Mouse (Mus musculus) myocyte (in vitro differentiated cells): ENCODE data around the gene Lpar5. TPM values are rescaled to one million over a fixed set of nuclear protein-coding genes. Genes with fewer than 3 reads are reported as not detected.

ENCODE experiments used
- H3K27me3 ChIP-seq: one replicate; pipeline ENCODE4 v1.6.1; 2011; ENCODE audit not compliant: control insufficient read depth, insufficient read depth, insufficient read length
- H3K36me3 ChIP-seq: one replicate; pipeline ENCODE4 v1.6.1; 2011; ENCODE audit not compliant: control insufficient read depth, insufficient read depth
- H3K4me2 ChIP-seq: one replicate; pipeline ENCODE4 v1.6.1; 2011; ENCODE audit warnings: low read depth, control low read depth
- H3K4me3 ChIP-seq: one replicate; pipeline ENCODE4 v1.5.1; 2011; ENCODE audit warnings: mild to moderate bottlenecking, control low read depth, moderate library complexity
- H3K79me2 ChIP-seq: one replicate; pipeline ENCODE4 v1.6.1; 2011; ENCODE audit not compliant: control insufficient read depth, insufficient read depth
- H3ac ChIP-seq: one replicate; pipeline ENCODE4 v1.6.1; 2011; ENCODE audit not compliant: control insufficient read depth, insufficient read length
- CEBPB ChIP-seq: IDR thresholded peaks from 2 replicates; pipeline ENCODE4 v1.6.1; 2011; ENCODE audit warnings: mild to moderate bottlenecking, moderate library complexity; ENCODE audit not compliant: poor library complexity, insufficient read depth, severe bottlenecking
- E2F4 ChIP-seq: IDR thresholded peaks from one replicate; pipeline ENCODE4 v1.6.1; 2011; ENCODE audit warnings: mild to moderate bottlenecking, control low read depth, moderate library complexity; ENCODE audit not compliant: insufficient read depth
- MAX ChIP-seq: IDR thresholded peaks from one replicate; pipeline ENCODE4 v1.6.1; 2011; ENCODE audit warnings: low read depth, mild to moderate bottlenecking, control low read depth
- MYOD1 ChIP-seq, 3 experiments: IDR thresholded peaks; one replicate each; pipeline ENCODE4 v1.6.1; 2011; ENCODE audit warnings: control low read depth in 2 of 3, low read depth in 2 of 3, mild to moderate bottlenecking in 2 of 3, moderate library complexity in 1 of 3; ENCODE audit not compliant: insufficient read length in 2 of 3, control insufficient read depth in 1 of 3
- MYOG ChIP-seq, 3 experiments: IDR thresholded peaks; one replicate each; pipeline ENCODE4 v1.6.1; 2011; ENCODE audit warnings: control low read depth in 2 of 3, low read depth in 2 of 3, mild to moderate bottlenecking in 2 of 3; ENCODE audit not compliant: insufficient read length in 2 of 3, control insufficient read depth in 1 of 3, insufficient read depth in 1 of 3
- POLR2A ChIP-seq: IDR thresholded peaks from one replicate; pipeline ENCODE4 v1.6.1; 2011; ENCODE audit warnings: low read depth, mild to moderate bottlenecking, control low read depth, moderate library complexity; ENCODE audit not compliant: insufficient read length
- POLR2AphosphoS2 ChIP-seq: IDR thresholded peaks from one replicate; pipeline ENCODE4 v1.6.1; 2011; ENCODE audit warnings: low read depth, control low read depth; ENCODE audit not compliant: insufficient read length
- REST ChIP-seq: IDR thresholded peaks from one replicate; pipeline ENCODE4 v1.6.1; 2011; ENCODE audit warnings: mild to moderate bottlenecking, control low read depth, moderate library complexity; ENCODE audit not compliant: insufficient read depth, insufficient read length
- SRF ChIP-seq: IDR thresholded peaks from one replicate; pipeline ENCODE4 v1.6.1; 2011; ENCODE audit warnings: low read depth; ENCODE audit not compliant: control insufficient read depth, insufficient read length
- TCF12 ChIP-seq: IDR thresholded peaks from one replicate; pipeline ENCODE4 v1.6.1; 2011; ENCODE audit warnings: mild to moderate bottlenecking, control low read depth; ENCODE audit not compliant: poor library complexity, insufficient read depth, severe bottlenecking
- TCF3 ChIP-seq: IDR thresholded peaks from one replicate; pipeline ENCODE4 v1.6.1; 2011; ENCODE audit warnings: low read depth, control low read depth; ENCODE audit not compliant: insufficient read length
- USF1 ChIP-seq: IDR thresholded peaks from one replicate; pipeline ENCODE4 v1.6.1; 2011; ENCODE audit warnings: low read depth, mild to moderate bottlenecking, control low read depth, moderate library complexity
- polyA plus RNA-seq: library from polyadenylated mRNA; unstranded; fragments of >200 nt; fragmentation: generic; extraction: Trizol; gene quantifications from one replicate; pipeline ENCODE4 v1.2.1, GENCODE M21; 2012; ENCODE audit warnings: missing spikeins

Lpar5 gene
- polyA plus RNA-seq, 1 experiment = not detected

DNA sequence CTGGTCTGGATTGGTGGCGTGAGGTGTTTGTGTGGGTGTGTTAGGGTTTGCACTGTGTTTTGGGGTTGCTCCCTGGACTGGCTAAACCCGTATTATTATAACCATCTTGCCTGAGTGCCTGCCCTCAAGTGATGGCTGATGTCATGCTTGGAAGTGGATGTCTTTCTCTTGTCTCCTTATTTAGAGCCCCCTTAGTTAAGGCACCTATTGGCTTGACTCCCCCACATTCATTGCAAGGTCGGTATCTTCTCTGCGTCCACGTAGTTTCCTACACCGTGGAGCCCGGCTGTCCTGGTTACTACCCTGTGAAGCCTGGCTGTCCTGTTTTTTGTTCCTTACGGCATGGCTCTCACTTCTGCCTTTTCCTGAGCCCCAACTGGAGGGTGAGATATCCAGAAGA lies 30.2 kb downstream of the Lpar5 start:
- Histone ChIP-seq H3K4me2 (peak overlapping the region; percentile 91), H3ac (peak overlapping the region; percentile 90), H3K27me3 (no peaks in the 10 kb centered on the region), H3K4me3 (peak overlapping the region; percentile 100), H3K36me3 (peaks cover 26% of the 10 kb centered on the region), H3K79me2 (peaks cover 56% of the 10 kb centered on the region)
- TF ChIP-seq POLR2A (peak; percentile 9), CEBPB (no peak)

DNA sequence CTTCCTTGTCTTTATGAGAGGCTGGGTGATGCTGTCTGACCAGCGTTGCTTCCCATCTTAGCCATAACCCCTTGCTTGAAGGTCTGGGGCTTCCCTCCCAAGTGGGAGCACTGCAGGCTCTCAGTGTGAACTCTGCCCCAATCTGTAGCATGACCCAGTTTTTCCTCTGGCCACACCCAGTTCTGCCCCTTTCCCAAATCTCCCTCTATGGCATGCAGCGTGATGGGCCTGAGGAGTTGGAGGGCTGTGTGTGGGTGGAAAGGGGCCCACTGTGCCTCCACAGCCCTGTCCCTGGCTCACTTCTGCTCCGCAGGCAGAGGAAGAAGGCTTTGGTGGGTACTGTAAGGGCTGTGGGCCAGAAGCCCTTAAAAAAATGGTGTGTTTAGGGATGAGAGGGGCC lies 30.8 kb downstream of the Lpar5 start:
- Histone ChIP-seq H3K36me3 (peaks cover 29% of the 10 kb centered on the region), H3ac (no peak overlapping the region), H3K4me2 (peak overlapping the region; percentile 91), H3K79me2 (peaks cover 56% of the 10 kb centered on the region), H3K27me3 (no peaks in the 10 kb centered on the region), H3K4me3 (peak overlapping the region; percentile 100)
- TF ChIP-seq TCF3 = no peak
- peak; percentile 30 for TF ChIP-seq POLR2AphosphoS2
- TF ChIP-seq E2F4 = no peak

DNA sequence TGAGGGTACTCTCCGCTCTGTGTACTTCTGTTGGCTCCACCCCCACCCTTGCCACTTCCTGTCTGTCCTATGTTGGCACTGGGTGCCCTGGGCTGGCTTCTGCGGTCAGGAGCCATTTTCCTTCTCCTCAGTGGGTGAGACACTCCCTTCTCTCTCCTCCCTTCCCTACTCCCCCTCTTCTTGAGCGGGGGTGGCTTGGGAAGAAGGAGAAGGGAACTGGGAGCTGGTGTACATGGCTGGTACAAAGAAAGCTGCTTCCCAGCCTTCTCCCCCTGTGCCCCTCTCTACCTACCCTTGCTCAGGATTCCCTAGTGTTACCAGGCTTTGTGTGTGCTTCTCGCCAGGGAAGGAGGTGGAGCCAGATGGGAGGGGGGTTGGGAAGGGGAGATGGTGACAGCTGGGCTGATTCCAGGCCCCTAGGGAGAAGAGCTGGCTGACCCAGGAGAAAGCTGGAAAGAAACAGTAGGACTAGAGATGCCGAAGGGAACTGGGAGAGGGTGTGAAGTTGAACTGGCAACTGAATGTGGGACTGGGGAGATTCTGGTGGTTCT lies 31.8 kb downstream of the Lpar5 start:
- Histone ChIP-seq H3K4me3 (peak overlapping the region; percentile 100), H3K36me3 (peaks cover 36% of the 10 kb centered on the region), H3K27me3 (no peaks in the 10 kb centered on the region), H3K4me2 (peak overlapping the region; percentile 91), H3ac (no peak overlapping the region), H3K79me2 (peaks cover 56% of the 10 kb centered on the region)
- TF ChIP-seq POLR2A (peak; percentile 46), MAX (no peak), E2F4 (no peak), TCF3 (no peak), REST (no peak), CEBPB (no peak), TCF12 (no peak), POLR2AphosphoS2 (no peak), MYOD1 (IDR thresholded peaks at IDR 0.05; ENCODE audit: control insufficient read depth in 1 of 3, insufficient read length in 2 of 3, low read depth in 2 of 3) (peak in 2 of 3 experiments; percentile 41 to 50), SRF (no peak), MYOG (IDR thresholded peaks at IDR 0.05; ENCODE audit: control insufficient read depth in 1 of 3, insufficient read depth in 1 of 3, insufficient read length in 2 of 3, low read depth in 2 of 3) (peak in 1 of 3 experiments; percentile 63), USF1 (no peak)

DNA sequence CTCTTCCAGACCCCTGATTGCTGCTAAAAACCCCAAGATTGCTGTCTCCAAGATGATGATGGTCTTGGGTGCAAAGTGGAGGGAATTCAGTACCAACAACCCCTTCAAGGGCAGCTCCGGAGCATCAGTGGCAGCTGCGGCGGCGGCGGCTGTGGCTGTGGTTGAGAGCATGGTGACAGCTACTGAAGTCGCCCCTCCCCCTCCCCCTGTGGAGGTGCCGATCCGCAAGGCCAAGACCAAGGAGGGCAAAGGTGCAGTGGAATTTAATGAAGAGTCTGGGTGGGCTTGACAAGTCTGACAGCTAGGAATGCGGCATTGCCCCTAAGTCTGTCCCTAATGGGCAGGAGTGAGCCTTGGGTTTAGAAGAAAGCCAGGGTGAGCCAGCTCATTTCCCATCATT lies 33.7 kb downstream of the Lpar5 start:
- Histone ChIP-seq H3ac (no peak overlapping the region), H3K27me3 (no peaks in the 10 kb centered on the region), H3K4me2 (no peak overlapping the region), H3K36me3 (peaks cover 49% of the 10 kb centered on the region), H3K79me2 (peaks cover 56% of the 10 kb centered on the region), H3K4me3 (no peak overlapping the region)
- TF ChIP-seq MYOG (IDR thresholded peaks at IDR 0.05; ENCODE audit: control insufficient read depth in 1 of 3, insufficient read depth in 1 of 3, insufficient read length in 2 of 3, low read depth in 2 of 3) (no peak), TCF12 (no peak), REST (no peak), MYOD1 (IDR thresholded peaks at IDR 0.05; ENCODE audit: control insufficient read depth in 1 of 3, insufficient read length in 2 of 3, low read depth in 2 of 3) (no peak), USF1 (no peak), CEBPB (no peak), TCF3 (no peak), E2F4 (no peak), POLR2A (no peak), MAX (no peak), POLR2AphosphoS2 (no peak), SRF (no peak)

DNA sequence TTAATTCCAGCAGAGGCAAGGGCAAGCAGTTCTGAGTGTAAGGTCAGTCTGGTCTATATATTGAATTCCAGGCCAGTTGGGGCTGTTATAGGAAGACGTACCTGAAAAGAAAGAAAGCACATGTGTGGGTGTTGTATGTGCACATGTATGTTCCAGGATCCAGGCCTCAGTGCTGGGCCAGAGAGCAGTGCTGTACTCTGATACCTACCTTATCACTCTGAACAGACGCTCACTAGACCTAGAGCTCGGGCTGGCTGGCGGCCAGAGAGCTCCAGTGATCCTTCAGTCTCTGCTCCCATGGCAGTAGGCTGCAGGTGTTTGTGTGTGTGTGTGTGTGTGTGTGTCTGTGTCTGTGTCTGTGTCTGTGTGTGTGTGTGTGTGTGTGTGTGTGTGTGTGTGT lies 36.5 kb downstream of the Lpar5 start:
- peaks cover 77% of the 10 kb centered on the region for H3K36me3 ChIP-seq
- peaks cover 31% of the 10 kb centered on the region for H3K79me2 ChIP-seq
- H3K4me3 ChIP-seq = no peak overlapping the region
- no peak overlapping the region for H3ac ChIP-seq
- TF ChIP-seq MYOG (IDR thresholded peaks at IDR 0.05; ENCODE audit: control insufficient read depth in 1 of 3, insufficient read depth in 1 of 3, insufficient read length in 2 of 3, low read depth in 2 of 3) (no peak), CEBPB (no peak), TCF12 (no peak), POLR2AphosphoS2 (no peak), USF1 (no peak), POLR2A (no peak), MYOD1 (IDR thresholded peaks at IDR 0.05; ENCODE audit: control insufficient read depth in 1 of 3, insufficient read length in 2 of 3, low read depth in 2 of 3) (no peak), MAX (no peak), SRF (no peak), REST (no peak), TCF3 (no peak), E2F4 (no peak)
- no peak overlapping the region for H3K4me2 ChIP-seq
- H3K27me3 ChIP-seq = no peaks in the 10 kb centered on the region
